Mouse (Mus musculus): ENCODE results near the gene Zfp57.

- TF ChIP-seq CTCF (IDR thresholded peaks at IDR 0.05; ENCODE audit: borderline replicate concordance, extremely low read depth, insufficient read depth, insufficient read length): no peak
- TF ChIP-seq POLR2A (IDR thresholded peaks at IDR 0.05; ENCODE audit: borderline replicate concordance, extremely low read depth, insufficient read depth, insufficient read length, poor library complexity, severe bottlenecking): no peak
These were observed 42.1 kb upstream of the Zfp57 start for GRCm38 (mm10) chr17:36958884-36959283.
